Mouse (Mus musculus): ENCODE results near the gene Gm20388. TPM values are rescaled to one million over a fixed set of nuclear protein-coding genes. Genes with fewer than 3 reads are reported as not detected.
A peak's percentile ranks its signal among the peaks of the same experiment; 100 is the strongest.

The Gm20388 gene
- polyA plus RNA-seq, 1 experiment, result 23.9 TPM

DNA sequence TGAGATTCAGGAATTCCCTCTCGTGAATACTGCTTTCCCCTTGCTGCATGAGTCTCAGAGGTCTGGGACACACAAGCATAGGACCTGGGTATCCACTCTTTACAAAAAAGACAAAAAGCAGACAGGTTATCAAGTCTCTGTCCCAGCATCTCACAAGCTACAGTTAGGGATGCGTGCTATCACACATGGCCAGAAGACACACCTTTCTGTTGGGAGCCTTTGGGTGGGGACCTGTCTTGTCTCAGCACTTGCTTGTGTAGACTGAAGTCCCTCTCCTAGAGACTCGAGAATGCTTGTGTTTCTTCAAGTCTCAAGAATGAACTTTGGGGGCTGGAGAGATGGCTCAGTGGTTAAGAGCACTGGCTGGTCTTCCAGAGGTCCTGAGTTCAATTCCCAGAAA lies 2002.2 kb downstream of the Gm20388 start:
- Histone ChIP-seq H3K4me3 (ENCODE audit: insufficient read depth, low read length) (no peak overlapping the region), H3K27ac (ENCODE audit: insufficient read depth, low read length) (peak overlapping the region; percentile 80; the same call in 1 of the 2 replicates), H3K4me1 (ENCODE audit: control insufficient read depth, insufficient read depth, low read length) (peaks cover 2% of the 10 kb centered on the region; the same call in 1 of the 2 replicates)
- TF ChIP-seq CTCF (IDR thresholded peaks at IDR 0.05; ENCODE audit: extremely low read depth, insufficient read depth, low read length) (no peak), POLR2A (IDR thresholded peaks at IDR 0.05; ENCODE audit: extremely low read depth, insufficient read depth, low read length) (no peak)

DNA sequence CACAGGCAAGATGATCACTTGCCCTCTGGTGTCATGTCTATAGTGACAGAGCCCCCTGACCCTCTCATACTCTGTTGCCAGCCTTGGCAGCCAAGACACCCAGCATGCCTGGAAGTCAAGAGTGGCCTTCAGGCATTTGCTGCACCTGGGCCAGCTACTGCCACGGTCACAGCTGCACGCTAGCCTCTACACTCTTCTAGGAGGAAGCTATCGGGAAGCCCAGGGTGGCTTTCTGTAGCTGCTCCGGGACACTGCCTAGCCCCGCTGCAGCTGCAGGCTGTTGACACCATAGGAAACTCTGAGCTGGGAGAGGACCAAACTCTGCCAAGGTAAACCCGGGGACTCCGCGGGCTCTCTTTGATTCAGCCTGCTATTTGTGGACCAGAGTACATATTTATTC lies 2002.7 kb downstream of the Gm20388 start:
- no peak for TF ChIP-seq CTCF (IDR thresholded peaks at IDR 0.05; ENCODE audit: extremely low read depth, insufficient read depth, low read length)
- TF ChIP-seq POLR2A (IDR thresholded peaks at IDR 0.05; ENCODE audit: extremely low read depth, insufficient read depth, low read length), result no peak
- no peak overlapping the region for H3K4me3 ChIP-seq (ENCODE audit: insufficient read depth, low read length)
- H3K4me1 ChIP-seq (ENCODE audit: control insufficient read depth, insufficient read depth, low read length), result peaks cover 2% of the 10 kb centered on the region; the same call in 1 of the 2 replicates
- no peak overlapping the region for H3K27ac ChIP-seq (ENCODE audit: insufficient read depth, low read length)

DNA sequence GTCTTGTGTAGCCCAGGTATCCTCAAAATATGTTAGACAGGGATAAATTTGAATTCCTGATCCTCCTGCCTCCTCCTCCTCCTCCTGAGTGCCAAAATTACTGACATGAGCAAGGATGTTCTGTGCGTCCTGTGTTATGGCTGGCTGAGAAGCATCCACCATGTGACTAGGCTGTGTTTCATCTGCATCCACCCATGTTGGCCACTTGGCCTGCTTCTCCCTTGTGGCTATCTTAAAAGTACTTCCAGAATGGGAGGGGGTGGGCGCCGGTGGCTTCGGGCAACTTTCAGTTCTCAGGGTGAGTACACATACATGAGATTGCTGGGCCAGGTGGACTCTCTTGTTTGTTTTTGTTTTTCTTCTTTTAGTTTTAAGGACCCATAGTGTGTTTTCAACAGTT lies 2008.5 kb downstream of the Gm20388 start:
- Histone ChIP-seq H3K27ac (ENCODE audit: insufficient read depth, low read length) (no peak overlapping the region), H3K4me3 (ENCODE audit: insufficient read depth, low read length) (no peak overlapping the region), H3K4me1 (ENCODE audit: control insufficient read depth, insufficient read depth, low read length) (no peaks in the 10 kb centered on the region)
- TF ChIP-seq CTCF (IDR thresholded peaks at IDR 0.05; ENCODE audit: extremely low read depth, insufficient read depth, low read length), result no peak

DNA sequence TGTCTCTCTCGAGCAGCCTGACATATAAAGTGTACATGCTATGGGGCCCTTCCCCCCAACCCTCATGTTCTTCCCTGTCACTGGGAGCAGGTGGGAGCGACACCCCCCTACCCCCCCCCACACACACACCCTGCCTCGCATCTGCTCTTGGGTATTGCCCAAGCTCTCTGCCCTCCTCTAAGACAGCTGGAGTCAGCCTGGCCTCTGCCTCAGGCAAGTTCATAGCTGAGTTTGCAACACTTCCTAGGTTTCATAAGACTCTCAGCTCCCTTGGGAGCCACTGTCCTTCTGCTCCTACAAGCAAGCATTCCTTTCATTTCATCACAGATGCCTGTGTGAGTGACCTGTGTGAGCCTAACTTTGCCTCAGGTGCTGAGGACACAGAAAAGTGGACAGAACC lies 2009.1 kb downstream of the Gm20388 start:
- TF ChIP-seq CTCF (IDR thresholded peaks at IDR 0.05; ENCODE audit: extremely low read depth, insufficient read depth, low read length) (no peak), POLR2A (IDR thresholded peaks at IDR 0.05; ENCODE audit: extremely low read depth, insufficient read depth, low read length) (no peak)
- no peaks in the 10 kb centered on the region for H3K4me1 ChIP-seq (ENCODE audit: control insufficient read depth, insufficient read depth, low read length)
- no peak overlapping the region for H3K27ac ChIP-seq (ENCODE audit: insufficient read depth, low read length)
- H3K4me3 ChIP-seq (ENCODE audit: insufficient read depth, low read length), result no peak overlapping the region

DNA sequence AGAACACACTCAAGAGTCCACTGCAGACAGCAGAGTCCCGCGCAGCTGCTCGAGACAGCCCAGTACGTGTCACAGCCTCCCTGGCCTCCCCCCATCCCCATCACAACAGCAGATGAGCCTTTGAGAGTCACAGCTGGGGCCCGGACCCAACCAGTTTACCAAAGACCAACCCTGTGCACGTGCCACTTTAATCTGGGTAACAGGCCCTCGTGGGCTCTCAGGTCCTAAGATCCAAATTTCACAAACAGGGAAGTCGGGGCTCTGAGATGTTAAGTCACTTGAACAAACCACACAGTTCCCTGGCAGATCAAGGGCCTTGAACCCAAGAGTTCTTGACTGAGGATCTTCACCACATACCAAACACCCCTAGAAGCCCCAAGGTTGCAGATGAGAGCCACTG lies 2010.9 kb downstream of the Gm20388 start:
- Histone ChIP-seq H3K4me3 (ENCODE audit: insufficient read depth, low read length) (no peak overlapping the region), H3K4me1 (ENCODE audit: control insufficient read depth, insufficient read depth, low read length) (no peaks in the 10 kb centered on the region), H3K27ac (ENCODE audit: insufficient read depth, low read length) (peak overlapping the region; percentile 42)
- TF ChIP-seq CTCF (IDR thresholded peaks at IDR 0.05; ENCODE audit: extremely low read depth, insufficient read depth, low read length) (no peak), POLR2A (IDR thresholded peaks at IDR 0.05; ENCODE audit: extremely low read depth, insufficient read depth, low read length) (no peak)

DNA sequence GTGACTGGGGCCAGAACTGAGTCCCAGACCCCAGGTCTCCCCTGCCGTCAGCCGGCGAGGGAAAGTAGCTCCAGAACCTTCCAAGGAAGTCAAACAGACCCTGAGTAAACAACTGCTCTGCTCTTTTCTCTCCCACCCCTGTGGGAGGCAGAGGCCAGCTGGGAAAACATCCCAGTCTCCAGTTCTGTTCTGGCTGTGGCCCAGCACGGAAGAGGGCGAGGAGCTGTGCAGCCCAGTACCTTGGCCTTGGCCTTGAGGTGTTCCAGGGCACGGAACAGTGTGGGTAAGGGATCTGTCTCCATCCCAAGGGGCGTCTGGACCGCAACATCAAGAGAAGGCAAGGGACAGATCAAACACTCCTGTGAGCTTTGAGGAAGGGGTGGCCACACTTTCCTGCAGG lies 2011.5 kb downstream of the Gm20388 start:
- no peak overlapping the region for H3K4me3 ChIP-seq (ENCODE audit: insufficient read depth, low read length)
- no peaks in the 10 kb centered on the region for H3K4me1 ChIP-seq (ENCODE audit: control insufficient read depth, insufficient read depth, low read length)
- TF ChIP-seq POLR2A (IDR thresholded peaks at IDR 0.05; ENCODE audit: extremely low read depth, insufficient read depth, low read length) (no peak), CTCF (IDR thresholded peaks at IDR 0.05; ENCODE audit: extremely low read depth, insufficient read depth, low read length) (no peak)
- H3K27ac ChIP-seq (ENCODE audit: insufficient read depth, low read length), result peak overlapping the region; percentile 42; the same call in 1 of the 2 replicates

DNA sequence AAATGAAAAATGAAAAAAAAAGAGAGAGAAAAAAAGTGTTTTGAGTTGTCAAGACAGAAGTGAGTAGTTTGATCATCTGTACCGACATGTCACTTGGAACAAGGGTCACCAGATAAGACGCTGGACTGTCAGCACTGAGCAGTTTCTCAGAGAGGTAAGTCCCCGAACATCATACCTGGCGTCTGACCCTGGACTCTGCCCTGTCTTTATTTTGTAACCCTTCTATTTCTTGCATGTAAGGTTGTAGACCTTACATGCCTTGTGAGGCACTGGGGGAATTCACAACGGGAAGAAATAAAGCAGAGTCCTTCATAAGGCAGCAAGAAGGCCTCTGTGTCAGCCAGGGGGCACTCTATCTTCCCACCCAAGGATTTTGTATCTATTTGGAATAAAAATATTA lies 2014.0 kb downstream of the Gm20388 start:
- TF ChIP-seq CTCF (IDR thresholded peaks at IDR 0.05; ENCODE audit: extremely low read depth, insufficient read depth, low read length), result no peak
- no peak for TF ChIP-seq POLR2A (IDR thresholded peaks at IDR 0.05; ENCODE audit: extremely low read depth, insufficient read depth, low read length)
- H3K4me1 ChIP-seq (ENCODE audit: control insufficient read depth, insufficient read depth, low read length), result no peaks in the 10 kb centered on the region
- no peak overlapping the region for H3K4me3 ChIP-seq (ENCODE audit: insufficient read depth, low read length)

DNA sequence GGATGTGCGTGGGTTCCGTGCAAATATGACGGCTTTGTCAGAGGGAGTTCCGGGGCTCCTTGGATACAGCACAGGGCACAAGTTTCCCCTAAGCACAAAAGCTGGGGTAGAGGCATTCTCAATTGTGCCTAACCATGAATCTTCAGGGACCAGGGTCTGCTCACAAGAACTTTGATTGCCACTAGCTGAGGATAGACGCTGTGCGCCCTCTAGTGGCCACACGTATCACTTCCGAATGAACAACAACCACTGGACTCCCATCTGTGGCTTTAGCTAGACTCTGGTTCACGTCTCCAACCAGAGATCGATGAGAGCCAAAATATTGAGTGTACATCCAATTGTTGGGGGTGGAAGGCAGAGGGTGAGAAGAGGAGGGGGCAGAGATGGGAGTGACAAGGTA lies 2015.0 kb downstream of the Gm20388 start:
- H3K4me1 ChIP-seq (ENCODE audit: control insufficient read depth, insufficient read depth, low read length), result no peaks in the 10 kb centered on the region
- H3K27ac ChIP-seq (ENCODE audit: insufficient read depth, low read length), result no peak overlapping the region
- H3K4me3 ChIP-seq (ENCODE audit: insufficient read depth, low read length), result no peak overlapping the region
- TF ChIP-seq POLR2A (IDR thresholded peaks at IDR 0.05; ENCODE audit: extremely low read depth, insufficient read depth, low read length) (no peak), CTCF (IDR thresholded peaks at IDR 0.05; ENCODE audit: extremely low read depth, insufficient read depth, low read length) (peak; percentile 87)

More for the DNA sequence above, 2014.0 kb downstream of the Gm20388 start:
- H3K27ac ChIP-seq (ENCODE audit: insufficient read depth, low read length), result no peak overlapping the region

DNA sequence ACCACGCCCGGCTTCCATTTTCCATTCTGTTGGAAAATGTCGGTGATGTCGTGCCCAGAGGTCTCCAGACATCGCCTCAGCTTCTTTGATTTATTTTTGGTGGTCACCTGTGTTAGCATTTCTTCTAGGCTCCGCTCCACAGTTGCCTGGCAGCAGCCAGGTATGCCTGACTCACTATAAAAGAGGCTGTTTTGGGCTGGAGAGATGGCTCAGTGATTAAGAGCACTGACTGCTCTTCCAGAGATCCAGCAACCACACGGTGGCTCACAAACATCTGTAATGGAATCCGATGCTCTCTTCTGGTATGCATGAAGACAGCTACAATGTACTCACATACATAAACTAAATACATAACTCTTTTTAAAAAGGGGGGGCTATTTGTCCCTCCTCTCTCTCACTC lies 2015.6 kb downstream of the Gm20388 start:
- TF ChIP-seq CTCF (IDR thresholded peaks at IDR 0.05; ENCODE audit: extremely low read depth, insufficient read depth, low read length) (no peak), POLR2A (IDR thresholded peaks at IDR 0.05; ENCODE audit: extremely low read depth, insufficient read depth, low read length) (no peak)
- no peak overlapping the region for H3K4me3 ChIP-seq (ENCODE audit: insufficient read depth, low read length)
- H3K27ac ChIP-seq (ENCODE audit: insufficient read depth, low read length), result no peak overlapping the region
- no peaks in the 10 kb centered on the region for H3K4me1 ChIP-seq (ENCODE audit: control insufficient read depth, insufficient read depth, low read length)

DNA sequence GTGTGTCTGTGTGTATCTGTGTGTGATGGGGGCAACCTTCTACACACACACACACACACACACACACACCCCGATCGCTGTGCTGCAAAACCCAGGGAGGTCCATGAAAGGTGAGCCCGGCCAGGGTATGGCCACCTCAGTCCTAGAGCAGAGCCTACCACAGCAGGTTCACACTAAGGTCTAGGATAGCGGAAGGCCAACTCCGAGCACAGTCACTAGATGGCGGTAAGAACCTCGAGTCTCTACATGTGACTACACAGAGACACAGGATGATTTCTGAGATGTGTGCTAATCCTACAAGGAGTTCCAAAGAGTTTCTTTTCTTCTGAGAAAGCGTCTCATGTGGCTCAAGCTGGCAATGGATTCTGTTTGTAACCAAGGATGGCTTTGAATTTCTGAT lies 2016.7 kb downstream of the Gm20388 start:
- Histone ChIP-seq H3K27ac (ENCODE audit: insufficient read depth, low read length) (no peak overlapping the region), H3K4me3 (ENCODE audit: insufficient read depth, low read length) (no peak overlapping the region), H3K4me1 (ENCODE audit: control insufficient read depth, insufficient read depth, low read length) (no peaks in the 10 kb centered on the region)
- TF ChIP-seq CTCF (IDR thresholded peaks at IDR 0.05; ENCODE audit: extremely low read depth, insufficient read depth, low read length) (peak; percentile 73), POLR2A (IDR thresholded peaks at IDR 0.05; ENCODE audit: extremely low read depth, insufficient read depth, low read length) (no peak)

Measured in cortical plate, adult 2 months (tissue).